Mouse (Mus musculus) lung, postnatal 0 days (tissue): ENCODE data around the gene Mtmr6. TPM values are rescaled to one million over a fixed set of nuclear protein-coding genes. Genes with fewer than 3 reads are reported as not detected.

Experiments
- ATAC-seq: fragments of 200-750 bp; cut with Nextera tagmentation; 2 replicates; pipeline ENCODE4 v1.8.0; 2017; ENCODE audit warnings: moderate library complexity
- DNase-seq: peaks from one replicate; pipeline ENCODE4 v3.0.0-alpha.2; 2016; ENCODE audit warnings: low spot score
- H3K27ac ChIP-seq: fragments of 300-500 bp; sonication (generic); 2 replicates; pipeline ENCODE4 v1.5.1; 2014; ENCODE audit warnings: antibody characterized with exemption, mild to moderate bottlenecking, low read length, mixed read lengths
- H3K27me3 ChIP-seq: fragments of 300-500 bp; sonication (generic); replicated peaks from 2 replicates; pipeline ENCODE4 v1.6.1; 2014; ENCODE audit warnings: low read length, mixed read lengths; ENCODE audit not compliant: insufficient read depth
- H3K36me3 ChIP-seq: fragments of 300-500 bp; sonication (generic); 2 replicates; pipeline ENCODE4 v1.6.1; 2014; ENCODE audit warnings: low read length, mixed read lengths; ENCODE audit not compliant: insufficient read depth
- H3K4me1 ChIP-seq: fragments of 300-500 bp; sonication (generic); 2 replicates; pipeline ENCODE4 v1.6.1; 2014; ENCODE audit warnings: antibody characterized with exemption, low read depth, low read length, mixed read lengths; ENCODE audit not compliant: insufficient read depth
- H3K4me2 ChIP-seq: fragments of 300-500 bp; sonication (generic); replicated peaks from 2 replicates; pipeline ENCODE4 v1.6.1; 2014; ENCODE audit warnings: low read depth, mild to moderate bottlenecking, low read length, moderate library complexity, mixed read lengths
- H3K4me3 ChIP-seq: fragments of 300-500 bp; sonication (generic); 2 replicates; pipeline ENCODE4 v1.5.1; 2014; ENCODE audit warnings: low read depth, low read length
- H3K9ac ChIP-seq: fragments of 300-500 bp; sonication (generic); replicated peaks from 2 replicates; pipeline ENCODE4 v1.6.1; 2014; ENCODE audit warnings: low read depth, mild to moderate bottlenecking
- H3K9me3 ChIP-seq: fragments of 300-500 bp; sonication (generic); 2 replicates; pipeline ENCODE4 v1.6.1; 2016; ENCODE audit warnings: low read length, mixed read lengths
- CTCF ChIP-seq: IDR thresholded peaks from 2 replicates; pipeline ENCODE4 v1.5.1; 2016; ENCODE audit warnings: antibody characterized with exemption, mild to moderate bottlenecking
- EP300 ChIP-seq: IDR thresholded peaks from 2 replicates; pipeline ENCODE4 v1.6.1; 2016; ENCODE audit warnings: antibody characterized with exemption, mild to moderate bottlenecking, control low read depth
- WGBS: fragments of 180-500 bp; shearing (Covaris S2); extraction: QIAGEN DNeasy Blood & Tissue Kit; methylation state at CpG from one replicate; pipeline ENCODE4 v1.1.7; 2014; 5-methylcytosine and 5-hydroxymethylcytosine counted together
- polyA plus RNA-seq: library from polyadenylated mRNA; unstranded; fragments of >200 nt; fragmentation: Nextera tagmentation; extraction: Ambion mirVana; gene quantifications from 2 replicates; pipeline ENCODE4 v1.2.1, GENCODE M21; 2015

The Mtmr6 gene
- polyA plus RNA-seq, 1 experiment from 2014 or later, result 42.7 TPM

DNA sequence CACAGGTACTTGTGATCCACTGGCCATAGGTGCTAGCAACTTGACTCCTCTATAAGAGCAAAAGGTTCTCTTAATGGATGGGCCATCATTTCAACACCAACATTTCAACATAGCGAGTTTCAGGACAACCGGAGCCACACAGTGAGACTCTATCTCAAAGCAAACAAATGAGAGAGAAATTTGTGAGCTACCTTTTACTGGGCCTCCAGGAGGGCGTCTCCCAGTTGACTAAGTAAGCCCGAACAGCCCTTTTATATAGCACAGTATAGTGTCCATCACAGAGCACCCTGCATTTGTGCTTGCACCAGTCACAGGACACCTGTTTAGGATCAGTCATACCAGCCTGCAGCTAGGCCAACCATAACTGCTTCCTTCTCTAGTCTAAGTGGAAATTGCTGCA is 7.9 kb upstream of the Mtmr6 start:
- no peak overlapping the region for H3K4me2 ChIP-seq
- 0 out of 2 replicates have a peak overlapping the region, but pooled peaks have one; percentile 5 for H3K27ac ChIP-seq
- no peak overlapping the region for H3K4me3 ChIP-seq
- no peak for TF ChIP-seq EP300
- TF ChIP-seq CTCF, result no peak
- H3K36me3 ChIP-seq, result no peaks in the 10 kb centered on the region
- ATAC-seq (no peak), DNase-seq (no peak)
- H3K9me3 ChIP-seq, result no peaks in the 10 kb centered on the region
- 37% methylated on average over 4 of the region's 4 CpGs for WGBS
- H3K4me1 ChIP-seq, result peaks cover 3% of the 10 kb centered on the region; the same call in 1 of the 2 replicates
- H3K27me3 ChIP-seq, result no peaks in the 10 kb centered on the region
- H3K9ac ChIP-seq, result no peak overlapping the region

DNA sequence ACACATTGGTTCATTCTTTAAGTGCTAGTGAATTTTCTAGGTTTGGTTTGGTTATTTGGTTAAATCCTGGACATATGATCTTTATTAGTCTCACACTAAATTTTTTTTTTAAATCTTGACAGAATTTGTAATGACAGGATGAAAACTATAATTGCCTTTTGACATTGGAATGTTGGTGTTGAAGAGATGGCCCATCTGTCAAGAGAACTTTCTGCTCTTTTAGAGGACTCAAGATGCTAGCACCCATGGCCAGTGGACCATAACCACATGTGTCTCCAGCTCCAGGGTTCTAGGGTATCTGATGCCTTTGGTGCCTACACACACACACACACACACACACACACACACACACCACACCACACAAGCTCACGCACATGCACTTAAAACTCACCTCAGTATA is 7.2 kb upstream of the Mtmr6 start:
- DNase-seq (peak; percentile 40), ATAC-seq (no peak)
- no peak overlapping the region for H3K4me3 ChIP-seq
- no peak overlapping the region for H3K4me2 ChIP-seq
- no peak overlapping the region for H3K9ac ChIP-seq
- WGBS, result 83% methylated on average over 1 of the region's 1 CpGs
- no peaks in the 10 kb centered on the region for H3K4me1 ChIP-seq
- TF ChIP-seq EP300 (no peak), CTCF (no peak)
- H3K27ac ChIP-seq, result no peak overlapping the region
- H3K27me3 ChIP-seq, result no peaks in the 10 kb centered on the region
- no peaks in the 10 kb centered on the region for H3K36me3 ChIP-seq
- H3K9me3 ChIP-seq, result no peaks in the 10 kb centered on the region

DNA sequence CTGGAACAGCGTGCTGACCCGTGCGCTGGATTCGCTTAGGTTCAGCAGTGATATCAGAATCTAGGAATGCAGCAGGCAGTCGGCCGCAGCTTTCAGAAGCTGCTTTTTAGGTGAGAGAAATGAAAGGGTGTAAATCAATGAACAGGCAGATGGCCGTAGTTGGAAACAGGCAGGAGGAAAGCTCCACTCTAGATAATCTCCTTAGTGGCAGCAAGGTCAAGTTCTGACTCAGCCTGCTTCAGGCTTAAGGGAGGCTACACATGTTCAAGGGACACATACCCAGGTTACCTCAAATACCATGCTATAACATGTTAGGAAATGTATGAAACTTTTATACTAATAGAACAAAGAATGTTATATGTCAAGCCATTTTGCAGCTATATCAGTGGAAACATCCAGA is 2.7 kb upstream of the Mtmr6 start:
- peaks cover 3% of the 10 kb centered on the region; the same call in 1 of the 2 replicates for H3K4me1 ChIP-seq
- TF ChIP-seq EP300 (no peak), CTCF (no peak)
- H3K27me3 ChIP-seq, result no peaks in the 10 kb centered on the region
- H3K9ac ChIP-seq, result no peak overlapping the region
- H3K36me3 ChIP-seq, result no peaks in the 10 kb centered on the region
- no peak overlapping the region for H3K4me2 ChIP-seq
- H3K9me3 ChIP-seq, result no peaks in the 10 kb centered on the region
- DNase-seq, result no peak
- no peak overlapping the region for H3K27ac ChIP-seq
- ATAC-seq, result no peak
- WGBS, result 61% methylated on average over 7 of the region's 7 CpGs
- H3K4me3 ChIP-seq, result no peak overlapping the region

DNA sequence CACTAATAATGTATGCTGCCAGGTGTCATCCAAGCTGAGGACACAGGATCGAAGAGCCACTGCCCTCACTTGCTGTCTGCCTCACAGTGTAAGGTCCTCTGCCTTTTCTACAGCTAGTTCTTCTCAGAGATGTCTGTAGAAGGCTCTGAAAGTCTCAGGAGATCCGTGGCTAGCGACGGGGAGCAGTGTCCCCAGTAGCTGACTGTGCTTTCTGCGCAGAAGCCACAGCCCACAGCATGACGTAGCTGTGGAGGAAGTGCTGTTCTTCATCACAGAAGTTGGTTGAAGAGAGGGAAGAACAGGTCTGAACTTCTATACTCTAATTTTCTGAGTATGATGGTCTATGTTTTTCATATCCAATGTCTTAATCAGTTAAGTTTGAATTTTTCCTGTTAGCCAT is 4.3 kb downstream of the Mtmr6 start:
- Histone ChIP-seq H3K27me3 (no peaks in the 10 kb centered on the region), H3K9ac (no peak overlapping the region), H3K9me3 (no peaks in the 10 kb centered on the region), H3K4me2 (no peak overlapping the region), H3K27ac (no peak overlapping the region), H3K4me1 (peaks cover 6% of the 10 kb centered on the region; the same call in 1 of the 2 replicates), H3K4me3 (no peak overlapping the region), H3K36me3 (no peaks in the 10 kb centered on the region)
- ATAC-seq (no peak), DNase-seq (no peak)
- WGBS, result 80% methylated on average over 6 of the region's 6 CpGs
- TF ChIP-seq CTCF, result no peak

DNA sequence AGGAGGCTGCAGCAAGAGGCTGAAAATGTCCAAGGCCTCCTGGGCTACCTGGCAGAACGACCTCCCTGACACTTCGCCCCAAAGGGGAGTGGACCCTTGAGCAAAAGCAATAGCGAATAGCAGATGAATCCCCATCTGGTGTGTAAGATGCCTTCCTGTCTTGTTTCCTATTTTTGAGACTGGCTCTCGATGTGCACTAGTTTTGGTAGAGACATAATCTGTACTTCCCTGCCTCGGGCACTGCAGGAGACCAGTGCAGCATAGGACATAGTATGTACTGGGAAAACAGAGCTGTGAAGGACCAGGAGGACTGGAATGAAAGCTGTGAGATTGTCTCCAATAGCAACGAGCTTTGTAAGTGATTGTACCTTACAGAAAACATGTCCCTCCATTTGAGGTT is 8.3 kb downstream of the Mtmr6 start:
- H3K4me2 ChIP-seq, result no peak overlapping the region
- 74% methylated on average over 6 of the region's 6 CpGs for WGBS

DNA sequence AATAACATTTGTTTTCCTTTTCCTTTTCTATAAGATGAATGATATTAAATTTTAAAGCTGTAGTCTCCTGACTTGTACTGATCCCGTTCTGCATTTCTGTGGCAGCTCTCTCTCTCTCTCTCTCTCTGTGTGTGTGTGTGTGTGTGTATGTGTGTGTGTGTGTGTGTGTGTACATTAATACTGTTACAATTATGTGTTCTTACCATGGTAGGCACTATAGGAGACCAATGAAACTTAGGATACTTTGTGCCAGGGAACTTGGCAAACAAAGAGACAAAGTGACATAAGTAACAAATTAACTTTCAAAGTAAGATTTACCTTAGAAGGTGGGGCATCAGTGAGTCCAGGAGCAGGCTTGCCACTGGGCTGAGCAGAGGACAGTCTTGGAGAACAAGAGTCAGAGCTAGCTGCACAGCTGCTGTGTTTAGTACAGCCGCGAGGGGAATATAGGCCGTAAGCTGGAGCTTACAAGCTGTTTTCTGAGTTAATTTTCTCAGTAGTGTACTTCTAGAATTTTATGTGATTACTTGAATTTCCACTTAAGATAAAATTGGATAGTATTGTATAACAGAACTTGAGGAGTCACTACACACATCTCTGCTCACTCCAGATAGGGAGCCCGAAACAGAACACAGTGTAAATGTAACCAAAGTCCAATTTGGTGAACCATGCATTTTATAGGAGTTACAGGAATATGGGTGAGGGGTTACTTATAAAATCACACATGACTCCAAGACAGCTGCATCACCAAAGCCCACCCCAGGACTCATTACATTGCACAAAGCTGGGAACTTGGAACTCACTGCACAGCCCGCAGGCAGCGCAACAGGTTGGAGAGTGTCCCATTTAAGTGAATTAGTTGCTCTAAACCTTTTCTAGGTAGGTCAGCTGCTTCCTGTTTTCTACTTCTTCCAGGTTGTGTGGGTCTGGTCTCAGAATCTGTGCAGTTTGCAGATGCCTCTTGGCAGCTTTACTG is 10.6 kb downstream of the Mtmr6 start:
- DNase-seq (no peak), ATAC-seq (no peak)
- Histone ChIP-seq H3K36me3 (0 out of 2 replicates have a peak, but pooled peaks cover 6% of the 10 kb centered on the region), H3K4me3 (no peak overlapping the region), H3K4me2 (no peak overlapping the region), H3K27me3 (no peaks in the 10 kb centered on the region), H3K27ac (no peak overlapping the region), H3K9ac (no peak overlapping the region), H3K9me3 (no peaks in the 10 kb centered on the region), H3K4me1 (0 out of 2 replicates have a peak, but pooled peaks cover 3% of the 10 kb centered on the region)
- TF ChIP-seq EP300, result no peak
- TF ChIP-seq CTCF, result no peak
- 74% methylated on average over 7 of the region's 7 CpGs for WGBS

More for the DNA sequence above, 8.3 kb downstream of the Mtmr6 start:
- H3K4me3 ChIP-seq, result no peak overlapping the region
- 0 out of 2 replicates have a peak overlapping the region, but pooled peaks have one; percentile 6 for H3K27ac ChIP-seq
- DNase-seq, result no peak
- H3K36me3 ChIP-seq, result no peaks in the 10 kb centered on the region
- 0 out of 2 replicates have a peak, but pooled peaks cover 3% of the 10 kb centered on the region for H3K4me1 ChIP-seq
- H3K9ac ChIP-seq, result no peak overlapping the region
- H3K27me3 ChIP-seq, result no peaks in the 10 kb centered on the region
- TF ChIP-seq CTCF, result no peak
- no peak for TF ChIP-seq EP300
- H3K9me3 ChIP-seq, result no peaks in the 10 kb centered on the region
- no peak for ATAC-seq
